Mouse (Mus musculus) mature B cell (primary cell): ENCODE results near the gene Tex33.
"Not testable (repeated sequence)": the region's sequence is repeated elsewhere in the genome, so short reads cannot be mapped to it uniquely, and the experiment has no call there.

Experiments used
- in situ Hi-C: fragments of 300-500 bp; cut with MboI; formaldehyde crosslinking; loops from 2 replicates; pipeline ENCODE4 v1.14.3; 2019

The Tex33 gene

GRCm38 (mm10) chr15:78374204-78374603 lies 21.5 kb downstream of the Tex33 start:
- in situ Hi-C loops, result loop anchor here (25.0 kb wide), 1 partner anchor 187 kb away; no protein-coding TSS in a partner anchor

- in situ Hi-C loops, result loop anchor here (25.0 kb wide), 1 partner anchor 185 kb away; no protein-coding TSS in a partner anchor
Observed at GRCm38 (mm10) chr15:78372796-78373195, 22.9 kb downstream of the Tex33 start.

- in situ Hi-C loops, result loop anchor here (25.0 kb wide), 1 partner anchor 182 kb away; no protein-coding TSS in a partner anchor
Observed at GRCm38 (mm10) chr15:78369641-78370040, 26.1 kb downstream of the Tex33 start.

GRCm38 (mm10) chr15:78368926-78369346 lies 26.8 kb downstream of the Tex33 start:
- in situ Hi-C loops, result loop anchor here (25.0 kb wide), 1 partner anchor 182 kb away; no protein-coding TSS in a partner anchor

DNA sequence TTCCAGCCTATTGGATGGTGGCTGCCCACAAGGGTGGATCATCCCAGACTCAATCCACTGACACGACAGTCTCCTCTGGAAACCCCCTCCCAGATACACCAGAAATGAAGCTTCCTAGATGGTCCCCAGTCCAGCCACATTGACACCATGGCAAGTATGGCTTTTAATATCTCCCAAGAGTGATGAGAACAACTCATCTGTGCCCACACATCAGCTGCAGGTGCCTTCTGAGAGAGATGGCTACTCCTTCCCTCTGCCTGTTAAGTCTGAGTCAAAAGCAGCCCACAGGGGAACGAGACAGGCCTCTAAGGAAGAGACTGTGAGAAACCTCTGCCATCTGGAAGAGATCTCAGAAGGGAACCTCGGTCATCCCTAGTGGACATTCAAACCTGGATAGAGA lies 27.9 kb downstream of the Tex33 start:
- in situ Hi-C loops, result loop anchor here (25.0 kb wide), 1 partner anchor 181 kb away; no protein-coding TSS in a partner anchor

DNA sequence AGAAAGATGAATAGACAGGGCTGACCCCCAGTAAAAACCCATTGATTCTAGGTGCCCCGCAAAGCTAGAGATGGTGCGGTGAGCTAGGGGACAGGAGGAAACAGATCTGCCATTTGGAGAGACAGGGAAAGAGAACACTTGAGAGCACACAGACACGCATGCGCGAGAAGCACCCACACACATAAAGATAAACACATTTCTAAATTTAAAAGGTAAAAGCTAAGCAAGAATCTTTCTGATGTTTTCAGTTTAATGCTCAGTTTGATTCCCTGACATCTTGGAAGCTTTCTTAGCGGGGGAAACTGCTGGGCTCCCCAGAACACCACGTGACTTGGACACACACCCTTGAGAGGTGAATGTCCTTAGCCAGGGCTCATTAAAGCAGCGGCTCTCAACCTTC lies 28.8 kb downstream of the Tex33 start:
- in situ Hi-C loops, result loop anchor here (25.0 kb wide), 1 partner anchor 180 kb away; no protein-coding TSS in a partner anchor

GRCm38 (mm10) chr15:78365916-78366315 lies 29.8 kb downstream of the Tex33 start:
- in situ Hi-C loops, result loop anchor here (25.0 kb wide), 1 partner anchor 179 kb away; no protein-coding TSS in a partner anchor

DNA sequence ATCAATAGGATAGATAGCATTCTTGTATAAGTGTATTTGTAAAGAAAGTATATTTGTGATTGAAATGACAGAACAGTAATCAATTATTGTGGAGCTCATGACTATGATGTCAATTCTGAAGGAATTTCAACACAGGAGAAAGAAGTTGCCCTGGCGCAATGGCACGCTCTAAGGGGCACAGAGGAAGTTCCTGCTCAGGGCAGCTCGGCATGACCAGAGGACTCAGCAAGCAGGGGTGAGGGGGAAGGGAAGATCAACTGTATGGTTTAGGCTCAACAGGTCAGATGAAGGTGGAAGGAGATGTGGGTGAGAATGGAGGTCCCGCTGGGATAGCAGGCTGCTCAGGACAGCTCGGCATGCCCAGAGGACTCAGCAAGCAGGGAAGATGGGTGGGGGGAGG lies 40.2 kb downstream of the Tex33 start:
- in situ Hi-C loops, result loop anchor here (25.0 kb wide), 1 partner anchor 168 kb away; no protein-coding TSS in a partner anchor

DNA sequence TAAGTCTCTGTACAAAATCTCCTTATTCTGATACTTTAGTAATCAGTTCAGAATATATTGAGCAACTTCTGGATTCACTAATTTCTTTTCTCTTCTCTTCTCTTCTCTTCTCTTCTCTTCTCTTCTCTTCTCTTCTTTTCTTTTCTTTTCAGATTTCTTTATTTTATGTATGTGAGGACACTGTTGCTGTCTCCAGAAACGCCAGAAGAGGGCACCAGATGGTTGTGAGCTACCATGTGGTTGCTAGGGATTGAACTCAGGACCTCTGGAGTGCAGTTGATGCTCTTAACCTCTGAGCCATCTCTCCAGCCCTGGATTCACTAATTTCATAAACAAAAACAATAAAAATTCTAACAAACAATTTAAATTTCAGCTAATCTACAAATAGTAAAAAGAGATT lies 40.8 kb downstream of the Tex33 start:
- in situ Hi-C loops, result loop anchor here (25.0 kb wide), 1 partner anchor 168 kb away; no protein-coding TSS in a partner anchor

- in situ Hi-C loops, result loop anchor here (25.0 kb wide), 1 partner anchor 164 kb away; no protein-coding TSS in a partner anchor
Observed at GRCm38 (mm10) chr15:78351586-78352165, 44.0 kb downstream of the Tex33 start.

DNA sequence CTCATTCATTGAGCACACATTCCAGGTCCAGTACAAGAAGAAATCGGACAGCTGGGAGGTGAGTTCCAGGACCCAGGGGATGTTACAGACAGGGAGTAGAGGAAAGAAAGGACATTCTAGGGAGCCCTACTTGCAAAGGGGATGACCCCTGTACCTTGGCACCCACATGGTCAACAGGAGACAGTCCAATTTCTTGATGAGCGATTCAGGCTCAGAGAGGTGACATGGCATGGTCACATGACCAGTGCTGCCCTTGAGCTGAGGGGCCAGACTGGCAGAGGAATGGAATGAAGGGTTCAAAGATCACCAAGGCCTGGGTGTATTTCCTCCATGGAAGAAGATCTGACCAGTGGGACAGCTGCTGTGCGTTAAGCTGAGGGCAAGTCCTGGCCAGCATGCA lies 51.1 kb downstream of the Tex33 start:
- in situ Hi-C loops, result no loop called here

DNA sequence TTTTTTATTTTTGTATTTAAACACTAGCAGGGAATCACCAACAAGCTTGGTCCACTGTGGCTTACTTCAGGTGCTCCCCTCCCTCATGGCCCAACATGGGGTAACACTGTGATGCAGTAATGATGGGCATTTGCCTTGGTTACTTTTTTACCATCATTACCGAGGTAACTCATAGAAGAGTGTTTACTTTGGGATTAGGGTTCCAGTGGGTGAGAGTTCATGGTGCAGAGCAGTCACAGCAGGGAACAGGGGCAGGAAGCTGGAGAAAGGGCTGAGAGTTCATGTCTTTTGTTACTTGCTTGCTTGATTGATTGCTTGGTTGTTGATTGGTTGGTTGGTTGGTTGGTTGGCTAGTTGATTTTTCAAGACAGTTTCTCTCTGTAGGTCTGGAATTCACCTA lies 52.0 kb downstream of the Tex33 start:
- in situ Hi-C loops, result no loop called here

- in situ Hi-C loops, result not testable (repeated sequence)
Observed at GRCm38 (mm10) chr15:78340919-78341318, 54.8 kb downstream of the Tex33 start.

- in situ Hi-C loops, result not testable (repeated sequence)
Observed at GRCm38 (mm10) chr15:78339627-78340423, 55.9 kb downstream of the Tex33 start.

DNA sequence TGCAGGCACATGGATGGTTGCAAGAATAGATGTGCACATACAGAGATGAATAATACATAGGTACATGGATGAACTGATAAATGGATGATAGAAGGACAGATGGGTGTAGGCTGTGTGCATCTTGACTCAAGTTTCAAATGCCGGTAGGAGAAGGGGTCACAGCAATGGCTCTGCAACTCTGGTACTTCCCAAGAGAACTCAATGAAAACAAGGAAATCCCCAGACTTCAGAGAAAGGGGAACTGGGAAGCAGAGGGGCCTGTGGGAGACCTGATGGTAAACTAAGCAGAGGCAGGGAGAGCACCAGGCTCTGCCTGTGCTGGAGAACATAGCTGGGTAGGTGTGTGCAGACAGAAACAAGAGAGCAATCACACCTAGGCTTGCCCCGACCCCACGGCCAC lies 61.3 kb downstream of the Tex33 start:
- in situ Hi-C loops, result no loop called here

DNA sequence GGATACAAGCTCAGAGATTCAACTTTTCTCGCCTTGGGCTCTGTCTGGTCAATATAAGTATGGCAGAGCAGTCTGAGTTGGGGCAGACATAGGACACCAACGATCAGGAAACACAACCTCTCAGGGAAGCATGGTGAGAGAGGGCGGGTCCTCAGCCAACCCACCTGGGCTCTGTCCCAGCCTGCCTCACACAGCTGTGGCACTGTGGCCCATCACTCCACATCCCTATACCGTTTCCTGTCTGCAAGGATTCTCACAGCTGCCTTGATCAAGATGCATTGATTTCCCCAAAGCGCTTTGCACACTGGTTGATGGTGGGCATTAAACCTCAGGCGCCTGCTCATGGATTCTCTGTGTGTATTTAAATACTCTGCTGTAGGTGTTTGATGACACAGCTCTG lies 62.7 kb downstream of the Tex33 start:
- in situ Hi-C loops, result no loop called here

- in situ Hi-C loops, result no loop called here
Observed at GRCm38 (mm10) chr15:78331523-78332340, 64.0 kb downstream of the Tex33 start.

DNA sequence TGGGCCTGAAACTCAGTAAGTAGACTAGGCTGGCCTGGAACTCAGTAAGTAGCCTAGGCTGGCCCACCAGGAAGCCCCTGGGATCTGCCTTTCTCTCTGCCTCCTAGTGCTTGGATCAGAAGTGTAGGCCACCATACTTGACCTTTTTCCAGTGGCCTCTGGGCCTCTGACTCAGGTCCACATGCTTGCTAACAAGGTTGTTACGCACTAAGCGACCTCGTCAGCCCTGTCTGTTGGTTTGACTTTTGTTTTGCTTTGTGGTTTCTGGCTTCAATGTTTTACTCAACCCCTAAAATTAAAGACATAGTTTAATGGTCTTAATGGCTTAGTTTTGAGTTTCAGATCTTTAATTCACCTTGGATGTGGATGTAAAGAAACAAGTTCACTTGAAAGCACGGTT lies 65.0 kb downstream of the Tex33 start:
- in situ Hi-C loops, result no loop called here

DNA sequence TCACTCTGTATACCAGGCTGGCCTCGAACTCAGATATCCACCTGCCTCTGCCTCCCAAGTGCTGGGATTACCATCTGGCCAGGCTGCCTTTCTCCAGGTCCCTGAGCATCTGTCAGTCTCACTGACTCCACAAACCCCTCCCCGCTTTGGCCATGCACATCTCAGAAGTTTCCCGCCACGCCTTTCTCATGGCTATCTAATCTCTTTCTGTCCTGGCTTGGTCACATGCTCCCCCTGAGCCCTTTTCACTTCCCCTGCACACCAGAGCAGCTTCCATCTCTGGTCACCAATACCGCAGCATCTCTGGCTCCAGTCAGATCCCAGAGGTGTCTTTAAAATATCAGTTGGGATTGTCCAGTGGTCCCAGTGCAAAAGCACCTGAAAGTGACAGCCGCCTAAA lies 65.7 kb downstream of the Tex33 start:
- in situ Hi-C loops, result not testable (repeated sequence)

DNA sequence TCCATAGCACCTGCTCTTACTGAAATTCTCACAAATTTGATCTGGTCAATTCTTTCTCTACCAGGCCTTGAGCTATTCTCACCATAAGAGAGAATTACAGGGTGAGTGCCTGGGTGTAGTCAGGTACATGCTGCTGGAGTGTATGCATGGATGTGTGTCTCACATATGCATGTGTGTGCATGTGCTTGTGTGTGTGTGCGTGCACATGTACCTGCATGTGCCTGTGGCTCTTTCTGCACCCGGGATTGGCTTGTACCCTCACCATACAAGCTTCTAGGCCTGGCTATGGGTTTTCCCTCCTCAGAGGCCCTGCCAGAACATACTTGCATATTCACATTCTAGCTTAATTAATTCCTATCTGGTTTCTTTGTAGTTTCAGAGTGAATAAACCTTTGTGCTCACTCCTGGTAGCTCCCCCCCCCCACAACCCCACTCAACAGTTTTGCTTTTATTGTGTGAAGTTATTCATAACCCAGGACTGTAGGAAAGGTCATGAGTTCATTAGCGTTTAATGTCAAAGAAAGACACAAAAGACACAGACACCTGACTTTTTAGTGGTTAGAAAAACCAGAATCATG lies 67.1 kb downstream of the Tex33 start:
- in situ Hi-C loops, result no loop called here
